Comparison of ENCODE assay signal across 31 mouse cellular contexts in genomic region chr6:71726710-71727109, GRCm38 (mm10). TPM values are rescaled to one million over a fixed set of nuclear protein-coding genes. Genes with fewer than 3 reads are reported as not detected.
DNase-seq lines count a peak whose midpoint lies in the region; ATAC-seq and TF ChIP-seq lines count a peak whose summit lies in the region.
"Had no signal": no experiment of that assay in that cellular context is flagged by ENCODE, and none has a peak within 500 bp of the region (broad histone marks: within the 10 kb centered on the region; RNA-seq: fewer than 3 reads in every experiment).

No protein-coding gene starts in this region.

- H3K4me3 ChIP-seq in lung, embryonic 14.5 days (ENCODE audit: low read depth, low read length): no peak overlapping the region
- H3K4me3 ChIP-seq in intestine, embryonic 16.5 days (ENCODE audit: low read length): no peak overlapping the region
- no peak overlapping the region for H3K4me3 ChIP-seq in limb, embryonic 15.5 days
- H3K4me3 ChIP-seq in midbrain, postnatal 0 days (ENCODE audit: low read depth, low read length): no peak overlapping the region
- H3K4me3 ChIP-seq: embryonic facial prominence, embryonic 12.5 days; forebrain, embryonic 10.5 days; forebrain, embryonic 15.5 days; hindbrain, embryonic 10.5 days; hindbrain, embryonic 15.5 days; limb, embryonic 12.5 days; liver, embryonic 13.5 days; neural tube, embryonic 15.5 days had no signal

- H3K4me1 ChIP-seq in lung, embryonic 14.5 days (ENCODE audit: insufficient read depth): no peaks in the 10 kb centered on the region
- no peaks in the 10 kb centered on the region for H3K4me1 ChIP-seq in intestine, embryonic 16.5 days (ENCODE audit: control insufficient read depth, insufficient read depth, low read length)
- peaks cover 8% of the 10 kb centered on the region; the same call in 1 of the 2 replicates for H3K4me1 ChIP-seq in limb, embryonic 15.5 days
- 0 out of 2 replicates have a peak, but pooled peaks cover 5% of the 10 kb centered on the region for H3K4me1 ChIP-seq in midbrain, postnatal 0 days (ENCODE audit: insufficient read depth, low read length)
- H3K4me1 ChIP-seq: embryonic facial prominence, embryonic 12.5 days; forebrain, embryonic 15.5 days; liver, embryonic 13.5 days had no signal

- no peak for TF ChIP-seq CTCF in lung, embryonic 14.5 days (IDR thresholded peaks at IDR 0.05; ENCODE audit: low read depth)
- TF ChIP-seq CTCF in midbrain, postnatal 0 days (IDR thresholded peaks at IDR 0.05): no peak

- no peak overlapping the region for H3K9ac ChIP-seq in lung, embryonic 14.5 days
- no peak overlapping the region for H3K9ac ChIP-seq in intestine, embryonic 16.5 days (ENCODE audit: low read depth, low read length)
- no peak overlapping the region for H3K9ac ChIP-seq in limb, embryonic 15.5 days
- no peak overlapping the region for H3K9ac ChIP-seq in midbrain, postnatal 0 days (replicated peaks; ENCODE audit: low read length, poor library complexity, severe bottlenecking)
- H3K9ac ChIP-seq: embryonic facial prominence, embryonic 12.5 days; forebrain, embryonic 15.5 days; hindbrain, embryonic 15.5 days; limb, embryonic 12.5 days; liver, embryonic 13.5 days; neural tube, embryonic 15.5 days had no signal

- H3K27me3 ChIP-seq in lung, embryonic 14.5 days (ENCODE audit: insufficient read depth, low read length): no peaks in the 10 kb centered on the region
- no peaks in the 10 kb centered on the region for H3K27me3 ChIP-seq in intestine, embryonic 16.5 days (replicated peaks; ENCODE audit: control insufficient read depth, insufficient read depth, low read length)
- H3K27me3 ChIP-seq in limb, embryonic 15.5 days: no peaks in the 10 kb centered on the region
- H3K27me3 ChIP-seq in midbrain, postnatal 0 days (ENCODE audit: insufficient read depth, low read length): no peaks in the 10 kb centered on the region
- H3K27me3 ChIP-seq: embryonic facial prominence, embryonic 12.5 days; forebrain, embryonic 15.5 days; hindbrain, embryonic 15.5 days; limb, embryonic 12.5 days; liver, embryonic 13.5 days; neural tube, embryonic 15.5 days had no signal

- H3K4me2 ChIP-seq in lung, embryonic 14.5 days: no peak overlapping the region
- H3K4me2 ChIP-seq in intestine, embryonic 16.5 days (ENCODE audit: low read depth, low read length): no peak overlapping the region
- no peak overlapping the region for H3K4me2 ChIP-seq in limb, embryonic 15.5 days
- no peak overlapping the region for H3K4me2 ChIP-seq in midbrain, postnatal 0 days (ENCODE audit: low read depth, low read length, poor library complexity, severe bottlenecking)
- H3K4me2 ChIP-seq: embryonic facial prominence, embryonic 12.5 days; forebrain, embryonic 15.5 days; hindbrain, embryonic 15.5 days; limb, embryonic 12.5 days; liver, embryonic 13.5 days; neural tube, embryonic 15.5 days had no signal

- no peaks in the 10 kb centered on the region for H3K36me3 ChIP-seq in lung, embryonic 14.5 days (ENCODE audit: insufficient read depth)
- H3K36me3 ChIP-seq in intestine, embryonic 16.5 days (ENCODE audit: control insufficient read depth, insufficient read depth, low read length): no peaks in the 10 kb centered on the region
- no peaks in the 10 kb centered on the region for H3K36me3 ChIP-seq in limb, embryonic 15.5 days
- peaks cover 3% of the 10 kb centered on the region; the same call in 1 of the 2 replicates for H3K36me3 ChIP-seq in midbrain, postnatal 0 days (ENCODE audit: insufficient read depth, low read length)
- H3K36me3 ChIP-seq: embryonic facial prominence, embryonic 12.5 days; forebrain, embryonic 10.5 days; forebrain, embryonic 15.5 days; hindbrain, embryonic 10.5 days; hindbrain, embryonic 15.5 days; limb, embryonic 12.5 days; liver, embryonic 13.5 days; neural tube, embryonic 15.5 days had no signal

- DNase-seq in lung, embryonic 14.5 days: no peak
- no peak for DNase-seq in lung, postnatal 14 days
- no peak for DNase-seq in urinary bladder, postnatal 36 days (ENCODE audit: low spot score in 2 of 2)
- DNase-seq in midbrain, postnatal 0 days (ENCODE audit: low spot score): no peak
- DNase-seq: adrenal gland, postnatal 25 days; B cell, adult 2 months; cerebellum, adult 2 months; cerebellum, postnatal 36 days; gastrocnemius, postnatal 10 days; heart, postnatal 14 days; kidney, adult 9 months; kidney, postnatal 10 days; layer of hippocampus, adult 9-11 months; liver, embryonic 13.5 days; lung, adult 18-20 months; midbrain, embryonic 14.5 days; retina, postnatal 1 day; right cerebral cortex, postnatal 14 days; thymus, adult 2 months; thymus, postnatal 4 days had no signal

- peak; percentile 56; the same call in 1 of the 2 replicates for ATAC-seq in lung, embryonic 14.5 days (ENCODE audit: insufficient read depth)
- ATAC-seq in intestine, embryonic 16.5 days: peak; percentile 63
- ATAC-seq in limb, embryonic 15.5 days (ENCODE audit: insufficient number of reproducible peaks, low FRiP score, low TSS enrichment, low read depth): 0 out of 2 replicates have a peak, but pooled peaks have one; percentile 63
- no peak for ATAC-seq in midbrain, postnatal 0 days (ENCODE audit: low FRiP score)
- ATAC-seq: forebrain, embryonic 15.5 days; inflammation-experienced regulatory T-cells, adult 6 months had no signal

- no peak overlapping the region for H3K27ac ChIP-seq in lung, embryonic 14.5 days (ENCODE audit: low read depth)
- no peak overlapping the region for H3K27ac ChIP-seq in intestine, embryonic 16.5 days (ENCODE audit: low read length)
- no peak overlapping the region for H3K27ac ChIP-seq in limb, embryonic 15.5 days
- H3K27ac ChIP-seq in midbrain, postnatal 0 days (ENCODE audit: low read depth, low read length): no peak overlapping the region
- H3K27ac ChIP-seq: embryonic facial prominence, embryonic 12.5 days; forebrain, embryonic 10.5 days; forebrain, embryonic 15.5 days; hindbrain, embryonic 10.5 days; hindbrain, embryonic 15.5 days; limb, embryonic 12.5 days; liver, embryonic 13.5 days; macrophage; neural tube, embryonic 15.5 days had no signal

- H3K9me3 ChIP-seq in lung, embryonic 14.5 days (ENCODE audit: low read depth, low read length): no peaks in the 10 kb centered on the region
- H3K9me3 ChIP-seq in intestine, embryonic 16.5 days (ENCODE audit: control insufficient read depth, low read length): no peaks in the 10 kb centered on the region
- H3K9me3 ChIP-seq in limb, embryonic 15.5 days: no peaks in the 10 kb centered on the region
- H3K9me3 ChIP-seq in midbrain, postnatal 0 days (ENCODE audit: low read length): no peaks in the 10 kb centered on the region
- H3K9me3 ChIP-seq: embryonic facial prominence, embryonic 12.5 days; forebrain, embryonic 10.5 days; forebrain, embryonic 15.5 days; hindbrain, embryonic 10.5 days; hindbrain, embryonic 15.5 days; limb, embryonic 12.5 days; liver, embryonic 13.5 days; neural tube, embryonic 15.5 days had no signal

- 66% methylated on average over 7 of the region's 7 CpGs for WGBS in lung, embryonic 14.5 days
- WGBS in intestine, embryonic 16.5 days: 54% methylated on average over 7 of the region's 7 CpGs
- WGBS in limb, embryonic 15.5 days: 76% methylated on average over 7 of the region's 7 CpGs
- WGBS in midbrain, postnatal 0 days: 94% methylated on average over 7 of the region's 7 CpGs

RNA-seq across cellular contexts. Expression of gene Reep1, which starts 19.3 kb away (rescaled TPM):
- polyA plus RNA-seq in lung, embryonic 14.5 days (2014; fragmentation: Nextera tagmentation; extraction: Ambion mirVana): 20.0 and 20.3 TPM in 2 replicates
- 13.4 and 13.5 TPM in 2 replicates for polyA plus RNA-seq in intestine, embryonic 16.5 days (2015; fragmentation: Nextera tagmentation; extraction: Ambion mirVana)
- polyA plus RNA-seq in limb, embryonic 15.5 days (2015; fragmentation: Nextera tagmentation; extraction: Ambion mirVana): 13.5 and 18.0 TPM in 2 replicates
- total RNA-seq in midbrain, postnatal 0 days (2014; rRNA removed): 404 and 467 TPM in 2 replicates
- polyA plus RNA-seq in midbrain, postnatal 0 days (2015; fragmentation: Nextera tagmentation; extraction: Ambion mirVana): 274 and 275 TPM in 2 replicates
- polyA plus RNA-seq: macrophage had no signal

Comparison
In these comparisons a context has a peak if more than half of its experiments do, and no peak if none do; other contexts are left out.
1. RNA of gene Reep1, which starts 19.3 kb away (polyA plus RNA-seq): 274 to 275 TPM in midbrain, postnatal 0 days; 20.0 to 20.3 TPM in lung, embryonic 14.5 days, 13.5 to 18.0 TPM in limb, embryonic 15.5 days and 13.4 to 13.5 TPM in intestine, embryonic 16.5 days; every median in the first group is over 10 times any median in the second.